Mouse (Mus musculus) ES-Bruce4 (cell line): ENCODE measurements around the gene Stmn1.

ENCODE experiments used
- CTCF ChIP-seq: IDR thresholded peaks from one replicate; pipeline ENCODE4 v1.8.1; 2011; ENCODE audit warnings: low read depth, low read length
- EP300 ChIP-seq: IDR thresholded peaks from 2 replicates; pipeline ENCODE4 v1.6.1; 2011; ENCODE audit warnings: low read depth, low read length; ENCODE audit not compliant: insufficient read depth
- POLR2A ChIP-seq: IDR thresholded peaks from one replicate; pipeline ENCODE4 v1.8.1; 2011; ENCODE audit warnings: low read length; ENCODE audit not compliant: insufficient read depth

DNA sequence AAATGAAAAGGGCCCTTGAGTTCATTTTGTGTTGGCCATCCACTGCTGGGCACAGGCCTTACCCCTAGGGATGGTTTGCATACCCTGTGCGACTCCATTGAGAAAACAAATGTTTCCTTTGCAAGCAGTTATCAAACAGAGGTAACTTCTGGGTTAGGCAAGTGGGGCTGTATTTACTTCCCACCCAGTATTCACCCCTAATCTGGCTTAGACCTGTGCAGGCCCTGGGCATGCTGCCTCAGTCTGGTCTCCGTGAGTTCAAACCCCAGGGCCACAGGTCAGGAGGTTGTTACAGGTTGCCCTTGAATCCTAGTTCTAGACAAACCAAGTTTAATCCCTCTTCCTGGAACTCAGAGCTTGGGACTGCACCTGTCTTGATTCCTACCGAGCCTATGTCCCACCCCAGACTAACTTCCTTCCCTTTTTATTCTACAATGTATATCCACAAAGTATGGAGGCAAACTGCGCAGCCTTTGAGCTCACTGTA is 37.2 kb downstream of the Stmn1 start:
- TF ChIP-seq CTCF (no peak), POLR2A (no peak), EP300 (no peak)
